Mouse (Mus musculus): ENCODE measurements around the gene Cald1. TPM values are rescaled to one million over a fixed set of nuclear protein-coding genes. Genes with fewer than 3 reads are reported as not detected.

Gene Cald1
- total RNA-seq (2015; ENCODE audit: low replicate concordance) = 1.2 TPM in 1 of 2 replicates, not detected in the other
- 0.26 TPM in 1 of 2 replicates, not detected in the other for total RNA-seq (2017; ENCODE audit: low replicate concordance)

- ATAC-seq (replicated peaks; ENCODE audit: low FRiP score, poor library complexity, severe bottlenecking) = no peak
Observed at GRCm38 (mm10) chr6:34598121-34599065, at the start of gene Cald1. TSS of gene Cald1 (plus strand) at chr6:34598500.

- peak; percentile 78 for ATAC-seq (replicated peaks; ENCODE audit: low FRiP score, poor library complexity, severe bottlenecking)
Observed at GRCm38 (mm10) chr6:34549017-34549416, 49.3 kb upstream of the Cald1 start.

GRCm38 (mm10) chr6:34552489-34553157 is 45.7 kb upstream of the Cald1 start:
- no peak for ATAC-seq (replicated peaks; ENCODE audit: low FRiP score, poor library complexity, severe bottlenecking)

- ATAC-seq (replicated peaks; ENCODE audit: low FRiP score, poor library complexity, severe bottlenecking) = no peak
Observed at GRCm38 (mm10) chr6:34554291-34554997, 43.9 kb upstream of the Cald1 start.

- no peak for ATAC-seq (replicated peaks; ENCODE audit: low FRiP score, poor library complexity, severe bottlenecking)
Observed at GRCm38 (mm10) chr6:34559521-34559920, 38.8 kb upstream of the Cald1 start.

- ATAC-seq (replicated peaks; ENCODE audit: low FRiP score, poor library complexity, severe bottlenecking) = no peak
Observed at GRCm38 (mm10) chr6:34565176-34565880, 33.0 kb upstream of the Cald1 start.

GRCm38 (mm10) chr6:34567298-34567697 is 31.0 kb upstream of the Cald1 start:
- no peak for ATAC-seq (replicated peaks; ENCODE audit: low FRiP score, poor library complexity, severe bottlenecking)

- no peak for ATAC-seq (replicated peaks; ENCODE audit: low FRiP score, poor library complexity, severe bottlenecking)
Observed at GRCm38 (mm10) chr6:34579504-34580068, 18.7 kb upstream of the Cald1 start.

- ATAC-seq (replicated peaks; ENCODE audit: low FRiP score, poor library complexity, severe bottlenecking) = no peak
Observed at GRCm38 (mm10) chr6:34583365-34583764, 14.9 kb upstream of the Cald1 start.

- no peak for ATAC-seq (replicated peaks; ENCODE audit: low FRiP score, poor library complexity, severe bottlenecking)
Observed at GRCm38 (mm10) chr6:34588066-34588465, 10.2 kb upstream of the Cald1 start.

GRCm38 (mm10) chr6:34590716-34591115 is 7.6 kb upstream of the Cald1 start:
- ATAC-seq (replicated peaks; ENCODE audit: low FRiP score, poor library complexity, severe bottlenecking) = no peak

GRCm38 (mm10) chr6:34593353-34593752 is 4.9 kb upstream of the Cald1 start:
- no peak for ATAC-seq (replicated peaks; ENCODE audit: low FRiP score, poor library complexity, severe bottlenecking)

GRCm38 (mm10) chr6:34597316-34597715 is 984 bp upstream of the Cald1 start:
- ATAC-seq (replicated peaks; ENCODE audit: low FRiP score, poor library complexity, severe bottlenecking) = no peak

- ATAC-seq (replicated peaks; ENCODE audit: low FRiP score, poor library complexity, severe bottlenecking) = no peak
Observed at GRCm38 (mm10) chr6:34599171-34599570, 871 bp downstream of the Cald1 start.

GRCm38 (mm10) chr6:34599631-34600111 is 1.4 kb downstream of the Cald1 start:
- ATAC-seq (replicated peaks; ENCODE audit: low FRiP score, poor library complexity, severe bottlenecking) = no peak

- no peak for ATAC-seq (replicated peaks; ENCODE audit: low FRiP score, poor library complexity, severe bottlenecking)
Observed at GRCm38 (mm10) chr6:34600850-34601249, 2.5 kb downstream of the Cald1 start.

GRCm38 (mm10) chr6:34602091-34602490 is 3.8 kb downstream of the Cald1 start:
- no peak for ATAC-seq (replicated peaks; ENCODE audit: low FRiP score, poor library complexity, severe bottlenecking)

GRCm38 (mm10) chr6:34606407-34606806 is 8.1 kb downstream of the Cald1 start:
- no peak for ATAC-seq (replicated peaks; ENCODE audit: low FRiP score, poor library complexity, severe bottlenecking)

- no peak for ATAC-seq (replicated peaks; ENCODE audit: low FRiP score, poor library complexity, severe bottlenecking)
Observed at GRCm38 (mm10) chr6:34608603-34609002, 10.3 kb downstream of the Cald1 start.

All from erythroblast, adult 5-6 weeks (primary cell).